Mouse (Mus musculus): ENCODE results near the gene Cd3eap.

Cd3eap gene

DNA sequence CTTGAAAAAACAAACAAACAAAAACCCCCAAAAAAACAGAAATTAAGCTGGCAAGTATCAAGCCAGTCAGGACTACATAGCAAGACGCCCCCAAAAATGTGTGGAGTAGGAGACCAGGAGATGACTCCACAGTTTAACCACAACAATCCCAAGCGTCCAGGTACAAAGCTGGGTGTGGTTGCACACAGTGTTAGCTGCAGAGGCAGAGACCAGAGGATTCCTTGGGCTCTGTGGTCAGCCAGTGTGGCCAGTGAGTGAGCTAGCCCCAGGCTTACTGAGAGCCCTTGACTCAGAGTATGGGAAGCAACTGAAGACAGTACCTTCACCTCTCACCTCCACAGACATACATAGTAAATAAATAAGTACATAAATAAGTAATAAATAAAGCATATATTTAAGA is 27.4 kb downstream of the Cd3eap start:
- no peak for DNase-seq (ENCODE audit: low spot score)

DNA sequence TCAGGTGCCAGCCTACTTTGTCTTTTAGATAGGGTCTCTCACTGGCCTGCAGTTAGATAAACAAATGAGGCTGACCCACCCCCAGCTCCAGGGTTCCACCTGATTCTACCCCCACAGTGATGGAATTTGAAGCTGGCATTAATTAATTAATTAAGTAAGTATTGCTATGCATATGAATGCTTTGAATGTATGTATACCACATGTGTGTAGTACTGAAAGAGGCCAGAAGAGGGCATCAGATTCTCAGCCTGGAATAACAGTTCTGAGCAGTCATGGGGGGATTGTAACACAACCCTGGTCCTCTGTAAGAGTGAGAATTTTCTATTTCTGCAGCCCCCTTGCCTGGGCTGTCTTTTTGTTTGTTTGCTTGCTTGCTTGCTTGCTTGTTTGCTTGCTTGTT is 30.9 kb downstream of the Cd3eap start:
- no peak for DNase-seq (ENCODE audit: low spot score)

GRCm38 (mm10) chr7:19327782-19328181 is 31.5 kb downstream of the Cd3eap start:
- DNase-seq (ENCODE audit: low spot score): no peak

GRCm38 (mm10) chr7:19327128-19327527 is 32.2 kb downstream of the Cd3eap start:
- peak; percentile 83 for DNase-seq (ENCODE audit: low spot score)

GRCm38 (mm10) chr7:19326359-19326758 is 32.9 kb downstream of the Cd3eap start:
- peak; percentile 71 for DNase-seq (ENCODE audit: low spot score)

DNA sequence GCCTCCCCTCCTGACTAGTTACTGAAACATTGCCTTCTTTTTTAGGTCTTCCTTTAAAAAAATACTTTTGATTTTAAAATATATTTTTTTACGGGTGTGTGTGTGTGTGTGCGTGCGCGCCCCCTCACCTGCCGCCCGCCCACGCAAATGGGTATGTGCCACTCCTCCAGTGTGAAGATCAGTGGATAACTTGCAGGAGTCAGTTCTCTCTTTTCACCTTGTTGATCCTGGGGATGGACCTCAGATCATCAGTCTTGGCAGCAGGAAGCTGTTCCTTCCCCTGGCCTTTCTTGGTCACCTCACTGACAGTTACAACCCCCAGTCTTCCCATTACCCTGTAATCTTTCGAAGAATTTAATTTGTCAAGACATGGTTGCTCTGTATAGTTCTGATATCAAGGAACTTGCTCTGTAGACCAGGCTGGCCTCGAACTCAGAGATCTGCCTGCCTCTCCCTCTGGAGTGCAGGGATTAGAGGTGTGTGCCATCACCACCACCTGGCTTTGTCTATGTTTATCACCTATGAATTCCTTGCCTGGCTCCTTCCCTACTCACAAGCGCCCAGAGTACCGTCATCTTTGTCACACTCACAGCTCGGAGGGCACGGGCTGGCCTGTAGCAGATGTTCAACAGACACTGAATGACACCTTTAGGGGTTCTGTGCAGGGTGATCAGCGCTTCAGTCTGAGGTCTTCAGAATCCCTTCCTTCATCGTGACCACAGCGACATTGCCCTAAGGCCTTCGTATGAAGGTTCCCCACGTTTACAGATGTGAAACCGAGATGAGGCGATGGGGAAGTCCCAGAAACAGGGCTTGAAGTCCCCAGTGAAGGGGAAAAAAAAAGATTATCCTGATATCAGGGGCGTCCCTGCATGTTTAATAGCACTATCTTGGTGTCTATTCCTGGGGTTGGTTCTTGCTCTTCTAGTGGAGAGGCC is 33.8 kb downstream of the Cd3eap start:
- DNase-seq (ENCODE audit: low spot score): no peak

GRCm38 (mm10) chr7:19324221-19324620 is 35.1 kb downstream of the Cd3eap start:
- no peak for DNase-seq (ENCODE audit: low spot score)

- DNase-seq (ENCODE audit: low spot score): no peak
These were observed 36.8 kb downstream of the Cd3eap start for GRCm38 (mm10) chr7:19322489-19322888.

- DNase-seq (ENCODE audit: low spot score): no peak
These were observed 37.8 kb downstream of the Cd3eap start for GRCm38 (mm10) chr7:19321464-19321863.

DNA sequence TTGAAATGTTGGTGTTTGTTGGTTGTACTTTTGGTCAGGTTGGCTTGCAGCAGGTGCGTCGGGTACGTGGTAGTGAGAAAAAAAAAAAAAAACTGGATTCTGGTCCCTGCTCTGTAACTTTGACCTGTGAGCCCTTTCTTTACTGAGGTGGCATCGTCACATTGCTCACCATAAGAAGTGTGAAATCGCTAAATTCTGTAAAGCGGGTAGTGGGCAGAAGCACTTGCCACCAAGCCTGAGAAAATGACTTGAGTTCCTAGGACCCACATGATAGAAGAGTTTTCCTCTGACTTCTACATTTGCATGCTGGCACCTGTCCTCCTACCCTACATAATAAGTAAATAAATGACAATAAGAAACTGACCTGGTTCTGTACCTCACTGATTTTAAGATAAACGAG is 38.6 kb downstream of the Cd3eap start:
- DNase-seq (ENCODE audit: low spot score): no peak

DNA sequence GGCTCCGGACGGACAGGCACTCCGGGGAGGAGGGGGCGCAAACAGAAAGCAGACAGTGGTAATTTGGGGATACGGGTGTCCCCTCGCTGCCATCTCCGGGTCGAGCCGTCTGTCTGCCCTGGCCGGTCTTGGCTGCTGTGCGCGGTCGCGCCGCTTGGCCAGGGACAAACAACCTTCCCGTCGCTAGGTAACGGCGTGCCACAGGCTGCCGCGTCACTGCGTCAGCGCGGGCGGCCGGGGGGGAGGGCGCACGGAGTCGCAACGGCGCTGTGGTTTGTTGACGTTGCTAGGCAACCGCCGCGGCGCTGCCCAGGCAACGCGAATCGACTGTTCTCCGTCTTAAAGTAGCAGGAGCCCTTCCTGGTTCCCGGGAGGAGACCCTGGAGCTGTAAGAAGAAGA is 39.4 kb downstream of the Cd3eap start:
- peak; percentile 94 for DNase-seq (ENCODE audit: low spot score)

- no peak for DNase-seq (ENCODE audit: low spot score)
These were observed 39.8 kb downstream of the Cd3eap start for GRCm38 (mm10) chr7:19319458-19319857.

DNA sequence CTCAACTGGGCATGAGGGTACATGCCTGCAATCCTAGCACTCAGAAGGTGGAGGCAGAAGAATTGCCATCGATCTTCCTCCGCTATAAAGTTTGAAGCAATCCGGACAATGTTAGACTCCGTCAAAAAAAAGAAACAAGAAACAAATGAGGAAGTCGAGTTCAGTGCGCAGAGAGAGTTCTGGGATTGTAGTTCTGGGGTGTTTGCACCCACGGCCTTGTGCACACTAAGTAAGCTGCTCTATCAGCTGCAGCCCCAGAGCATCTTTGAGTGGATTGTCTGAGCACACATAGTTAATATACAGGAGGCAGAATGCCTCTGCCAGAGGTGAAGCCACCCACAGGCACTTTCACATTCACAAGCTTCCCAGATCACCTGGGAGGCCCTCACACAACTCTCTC is 40.6 kb downstream of the Cd3eap start:
- no peak for DNase-seq (ENCODE audit: low spot score)

GRCm38 (mm10) chr7:19318201-19318600 is 41.1 kb downstream of the Cd3eap start:
- DNase-seq (ENCODE audit: low spot score): no peak

GRCm38 (mm10) chr7:19316451-19317161 is 42.7 kb downstream of the Cd3eap start:
- peak; percentile 56 for DNase-seq (ENCODE audit: low spot score)

GRCm38 (mm10) chr7:19314033-19314432 is 45.2 kb downstream of the Cd3eap start:
- DNase-seq (ENCODE audit: low spot score): no peak

- DNase-seq (ENCODE audit: low spot score): no peak
These were observed 47.3 kb downstream of the Cd3eap start for GRCm38 (mm10) chr7:19311991-19312390.

GRCm38 (mm10) chr7:19309884-19310641 is 49.2 kb downstream of the Cd3eap start, which contains the start of gene Fosb:
Gene Fosb (minus strand): TSS chr7:19310051.
- peak; percentile 97 for DNase-seq (ENCODE audit: low spot score)

DNA sequence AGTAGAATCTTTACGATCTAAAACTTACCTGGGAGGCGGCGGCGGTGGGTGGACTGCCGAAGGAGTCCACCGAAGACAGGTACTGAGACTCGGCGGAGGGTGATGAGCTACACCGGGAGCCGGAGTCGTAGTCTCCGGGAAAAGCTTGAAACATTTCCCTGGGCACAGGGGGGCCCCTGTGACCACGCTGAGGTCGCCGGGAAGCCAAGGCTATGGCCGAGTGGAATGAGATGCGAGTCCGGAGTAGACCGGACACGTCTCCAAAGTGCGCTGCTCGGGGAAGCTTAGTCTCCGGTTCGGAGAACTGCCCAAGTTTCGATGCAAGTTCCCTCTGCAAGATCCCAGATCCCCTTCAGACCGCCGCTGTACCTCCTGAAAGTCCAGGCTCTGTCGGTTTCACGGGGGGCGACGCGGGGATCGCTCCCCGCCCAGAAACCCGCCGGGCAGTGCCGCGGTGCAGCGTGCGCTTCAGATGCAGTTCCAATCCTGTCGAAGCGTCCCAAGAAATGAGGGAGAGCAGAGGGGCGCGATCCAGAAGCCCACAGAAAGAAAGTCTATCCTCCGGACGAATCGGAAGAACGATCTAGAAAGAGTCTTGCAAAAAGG is 49.9 kb downstream of the Cd3eap start:
- DNase-seq (ENCODE audit: low spot score): no peak

DNA sequence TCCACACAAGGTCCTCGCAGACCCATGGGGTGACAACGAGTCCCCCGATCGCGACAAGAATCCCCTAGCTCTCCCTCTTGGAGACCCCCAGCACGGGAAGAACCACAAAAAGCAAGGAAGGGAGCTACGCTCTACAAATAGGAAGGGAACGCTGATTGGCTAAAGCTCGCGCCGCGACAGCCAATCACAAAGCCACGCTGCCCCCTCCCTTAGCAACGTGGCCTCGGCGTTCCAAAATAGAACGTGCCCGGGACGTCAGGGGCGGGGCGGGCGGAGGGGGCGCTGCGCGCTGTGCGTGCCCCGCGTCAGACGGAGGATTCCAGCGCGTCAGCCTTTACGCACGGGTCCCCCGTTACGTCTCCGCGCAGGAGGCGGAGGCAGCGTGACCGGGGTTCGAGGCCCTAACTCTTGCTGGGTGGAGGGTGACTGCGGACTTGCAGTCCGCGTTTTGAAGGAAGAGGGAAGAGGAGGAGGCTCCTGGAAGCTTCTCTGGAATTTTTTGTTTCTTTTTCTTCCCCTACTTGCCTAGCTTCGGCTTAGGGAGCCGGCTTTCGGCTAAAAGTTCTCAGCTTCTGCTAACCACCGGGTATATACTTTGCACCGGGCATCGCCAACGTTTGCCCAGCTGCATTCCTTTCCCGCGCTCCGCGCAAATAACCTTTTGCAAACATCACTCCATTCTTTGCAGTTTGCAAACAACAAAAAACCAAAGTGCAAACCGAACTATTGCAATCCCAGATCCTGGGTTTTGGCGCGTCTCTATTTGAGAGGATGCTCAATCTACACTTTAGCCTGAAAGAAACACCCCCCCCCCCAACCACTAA is 50.6 kb downstream of the Cd3eap start:
- DNase-seq (ENCODE audit: low spot score): peak; percentile 95

Measured in layer of hippocampus, adult 11-12 months (tissue).